Mouse (Mus musculus) kidney, postnatal 36 days (tissue): ENCODE measurements around the gene Pdgfd.

ENCODE experiments used
- DNase-seq, 2 experiments: peaks; one replicate each; pipeline ENCODE4 v3.0.0; 2021 to 2022; ENCODE audit warnings: mixed read lengths in 2 of 2

Gene Pdgfd

DNA sequence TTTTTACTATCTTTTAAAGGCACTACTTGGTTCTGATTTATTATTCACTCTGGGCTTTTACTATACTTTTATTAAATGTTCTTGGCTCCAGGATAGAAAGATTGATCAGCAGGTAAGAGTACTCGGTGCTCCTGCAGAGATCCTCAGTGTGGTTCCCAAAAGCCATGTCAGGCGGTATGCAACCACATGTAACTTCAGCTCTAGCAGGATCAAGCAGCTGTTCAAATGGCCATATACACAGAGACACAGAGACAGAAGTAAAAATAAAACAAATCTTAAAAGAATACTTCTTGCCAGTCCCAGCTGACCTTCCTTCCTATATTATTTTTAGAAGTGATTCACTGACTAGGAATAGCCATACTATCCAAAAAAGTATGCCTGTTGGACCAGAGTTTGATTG lies 157.0 kb downstream of the Pdgfd start:
- DNase-seq = no peak

- no peak for DNase-seq
These were observed 165.1 kb downstream of the Pdgfd start for GRCm38 (mm10) chr9:6333499-6333898.

DNA sequence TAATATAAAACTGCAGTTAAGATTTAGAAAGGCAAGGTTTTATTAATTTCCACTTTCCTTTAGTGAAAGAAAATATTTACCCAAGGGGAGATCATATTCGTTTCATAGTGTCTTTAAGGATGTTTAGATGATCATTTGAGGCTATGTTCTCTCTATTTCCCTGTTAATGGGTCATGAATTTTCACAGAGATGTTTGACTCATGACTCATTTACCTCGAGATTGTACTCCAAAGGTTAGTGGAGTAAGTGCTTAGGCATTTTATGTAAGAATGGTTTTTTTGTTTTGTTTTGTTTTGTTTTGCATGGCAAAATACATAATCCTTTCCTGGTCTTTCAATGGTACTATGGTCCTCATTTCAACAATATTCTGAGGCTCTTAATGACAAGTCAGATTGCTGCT lies 167.9 kb downstream of the Pdgfd start:
- DNase-seq = no peak

GRCm38 (mm10) chr9:6337891-6338290 lies 169.5 kb downstream of the Pdgfd start:
- DNase-seq = no peak

GRCm38 (mm10) chr9:6338344-6338743 lies 170.0 kb downstream of the Pdgfd start:
- DNase-seq = no peak

DNA sequence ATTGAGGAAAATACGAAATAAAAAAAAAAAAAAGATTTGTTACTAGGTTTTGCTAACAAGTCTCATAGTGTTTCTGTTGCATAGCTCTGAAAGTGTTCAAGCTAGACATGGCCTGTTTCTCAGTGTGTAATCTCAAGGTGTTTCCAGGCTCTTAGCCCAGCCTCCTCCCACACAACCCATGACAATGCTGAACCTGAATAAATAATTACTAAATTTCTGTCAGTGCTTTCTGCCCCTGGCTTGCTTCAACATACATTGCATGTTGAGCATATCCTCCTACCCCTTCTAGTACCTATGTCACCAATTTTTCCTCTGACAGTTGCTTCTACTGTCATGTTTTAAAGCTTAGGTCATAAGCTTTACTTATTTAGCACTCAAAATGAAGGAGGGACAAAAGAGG lies 171.0 kb downstream of the Pdgfd start:
- DNase-seq = no peak

DNA sequence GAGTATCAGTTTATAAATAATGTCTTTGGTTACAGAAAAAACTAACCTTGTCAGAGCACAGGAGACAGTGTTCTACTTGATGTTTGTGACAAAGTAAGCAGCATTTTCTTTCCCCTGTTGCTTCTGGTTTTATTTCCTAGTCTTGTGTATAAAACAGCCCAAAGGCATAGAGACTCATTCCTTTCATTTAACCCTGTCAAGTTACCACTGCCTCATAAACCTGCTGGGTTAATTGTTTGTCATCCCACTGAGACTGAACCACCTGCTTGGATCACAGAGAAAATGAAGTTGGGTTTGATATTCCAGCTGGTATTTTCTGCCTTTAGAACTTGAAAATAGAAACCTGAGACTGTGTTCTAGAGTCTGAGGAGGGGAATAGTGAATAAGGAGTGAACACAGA lies 172.4 kb downstream of the Pdgfd start:
- DNase-seq = no peak

DNA sequence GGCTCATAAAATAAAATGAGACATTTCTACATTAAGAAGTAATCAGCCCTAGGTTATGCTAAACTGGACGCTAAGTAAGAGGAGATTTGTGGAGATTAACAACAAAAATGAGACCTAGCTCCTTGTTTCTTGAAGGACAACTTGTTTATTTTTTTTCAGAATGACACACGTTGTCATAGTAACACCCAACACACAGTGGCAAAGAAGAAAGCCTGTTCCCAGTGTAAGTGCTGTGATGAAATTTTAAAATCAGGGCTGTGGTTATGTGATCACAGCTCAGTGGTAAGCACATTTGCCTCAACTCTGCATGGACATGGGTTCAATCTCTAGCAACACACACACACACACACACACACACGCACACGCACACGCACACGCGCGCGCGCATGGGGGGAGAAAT lies 174.5 kb downstream of the Pdgfd start:
- DNase-seq = no peak

- no peak for DNase-seq
These were observed 176.1 kb downstream of the Pdgfd start for GRCm38 (mm10) chr9:6344514-6344913.

GRCm38 (mm10) chr9:6344924-6345323 lies 176.5 kb downstream of the Pdgfd start:
- peak; percentile 18 to 42 for DNase-seq

DNA sequence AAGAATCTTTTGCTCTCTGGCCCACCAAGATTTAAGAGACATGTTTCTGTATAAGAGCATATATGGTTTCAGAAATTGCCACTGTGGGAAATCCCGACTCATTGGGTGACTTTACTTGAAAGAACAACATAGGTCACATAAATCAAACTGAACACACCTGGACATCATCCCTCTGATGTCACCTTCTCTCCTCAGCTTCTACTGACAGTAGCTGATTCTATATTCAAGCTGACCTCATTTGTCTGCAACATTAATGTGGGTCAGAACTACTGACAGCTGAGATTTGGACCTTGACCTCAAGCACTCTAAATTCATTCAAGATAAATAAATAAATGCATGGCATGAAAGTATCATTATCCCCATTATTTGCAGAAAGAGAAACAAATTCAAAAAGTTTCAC lies 177.0 kb downstream of the Pdgfd start:
- DNase-seq = no peak

DNA sequence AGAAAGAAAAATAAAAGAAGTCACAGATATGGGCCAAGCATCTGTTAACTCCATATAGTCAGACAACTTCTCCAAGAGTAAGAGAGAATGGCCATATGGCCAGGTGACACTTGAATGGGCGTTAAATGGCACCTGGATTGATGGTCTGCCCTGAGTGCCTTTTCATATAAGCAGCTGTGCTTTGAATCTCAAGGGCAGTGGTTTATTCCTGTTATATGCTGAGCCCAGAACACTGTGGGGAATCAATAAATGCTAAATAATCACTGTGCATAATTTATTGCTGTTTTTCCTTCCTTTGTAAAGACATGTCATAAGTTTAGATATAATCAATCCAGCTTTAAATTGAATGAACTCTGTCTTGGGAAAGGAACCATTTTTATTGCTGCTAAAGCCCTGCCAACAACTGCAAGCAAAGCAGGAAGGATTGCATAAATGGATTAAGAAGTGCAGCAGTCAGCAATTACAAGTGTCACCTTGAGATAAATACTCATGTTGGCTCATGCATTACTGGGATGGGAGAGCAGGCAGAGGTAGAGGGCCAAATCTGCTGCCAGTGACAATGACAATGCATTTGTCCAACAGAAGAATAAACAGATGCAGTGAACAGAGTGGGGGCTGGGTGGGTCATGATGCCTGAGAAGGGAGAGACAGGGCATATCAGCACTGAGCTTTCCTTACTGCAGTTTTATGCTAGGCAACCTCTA lies 185.0 kb downstream of the Pdgfd start:
- peak in 1 of 2 experiments; percentile 3 for DNase-seq

- DNase-seq = no peak
These were observed 192.4 kb downstream of the Pdgfd start for GRCm38 (mm10) chr9:6360795-6361194.

DNA sequence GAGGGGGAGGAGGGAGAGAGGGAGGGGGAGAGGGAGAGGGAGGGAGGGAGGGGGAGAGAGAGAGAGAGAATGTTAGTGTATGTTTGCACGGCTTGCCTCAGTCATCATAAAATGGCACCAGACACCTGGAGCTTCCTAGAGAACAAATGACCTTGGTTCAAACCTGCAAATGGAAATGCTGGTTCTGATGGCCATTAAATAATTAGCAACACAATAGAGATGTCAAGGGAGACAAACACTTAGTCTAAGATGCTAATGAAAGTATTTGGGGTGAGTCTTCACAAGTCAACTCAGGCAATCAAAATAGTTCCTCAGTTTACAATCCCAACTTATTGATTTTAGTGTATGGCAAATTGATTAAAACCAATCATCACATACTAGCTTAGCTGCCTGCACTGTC lies 198.2 kb downstream of the Pdgfd start:
- DNase-seq = no peak

DNA sequence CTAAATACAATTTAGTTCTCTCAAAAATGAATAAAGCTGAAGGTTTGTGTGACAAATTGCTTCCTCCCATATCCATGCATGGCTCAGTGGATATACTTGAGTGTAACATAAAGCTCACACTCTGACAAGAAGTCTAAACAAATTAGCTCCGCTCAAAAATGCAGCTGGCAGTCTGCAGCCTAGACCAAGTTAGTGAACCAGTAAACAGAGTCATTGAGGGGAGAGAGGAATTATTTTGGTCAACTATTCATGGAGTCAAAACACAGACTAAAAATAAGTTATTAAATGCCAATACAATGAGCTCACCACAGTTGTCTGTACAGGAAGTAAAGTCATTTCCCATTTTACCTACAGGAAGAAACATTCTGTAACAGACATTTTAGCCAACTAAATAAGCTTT lies 233.4 kb downstream of the Pdgfd start:
- DNase-seq = peak in 1 of 2 experiments; percentile 0

- peak; percentile 6 to 9 for DNase-seq
These were observed 238.2 kb downstream of the Pdgfd start for GRCm38 (mm10) chr9:6406535-6406934.

DNA sequence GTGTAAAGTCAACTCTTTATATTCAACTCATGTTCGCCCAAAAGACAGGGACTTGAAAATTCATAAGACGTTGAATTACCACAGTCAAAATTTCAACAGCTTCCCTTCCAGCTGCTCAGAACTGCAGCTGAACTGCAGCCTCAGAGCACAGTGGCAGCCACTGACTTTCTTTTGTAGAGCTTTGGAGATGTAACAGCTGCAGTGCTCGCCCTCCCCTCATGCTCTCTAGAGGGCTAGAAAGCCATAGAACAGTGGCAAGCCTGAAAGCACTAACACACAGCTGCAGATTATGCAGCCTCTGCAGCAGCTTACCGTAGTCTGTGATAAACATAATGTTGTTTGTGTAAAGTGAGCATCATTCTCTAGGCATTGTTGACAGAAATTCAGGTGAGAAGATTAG lies 239.6 kb downstream of the Pdgfd start:
- DNase-seq = no peak

- DNase-seq = no peak
These were observed 256.2 kb downstream of the Pdgfd start for GRCm38 (mm10) chr9:6424606-6425005.
